Mouse (Mus musculus) thymus, postnatal 14 days (tissue): Measurements from ENCODE around the gene Itgav.

ENCODE experiments used
- DNase-seq: peaks from one replicate; pipeline ENCODE4 v3.0.0; 2021

Itgav gene

GRCm38 (mm10) chr2:83713946-83714345 is 10.3 kb upstream of the Itgav start:
- DNase-seq = no peak

DNA sequence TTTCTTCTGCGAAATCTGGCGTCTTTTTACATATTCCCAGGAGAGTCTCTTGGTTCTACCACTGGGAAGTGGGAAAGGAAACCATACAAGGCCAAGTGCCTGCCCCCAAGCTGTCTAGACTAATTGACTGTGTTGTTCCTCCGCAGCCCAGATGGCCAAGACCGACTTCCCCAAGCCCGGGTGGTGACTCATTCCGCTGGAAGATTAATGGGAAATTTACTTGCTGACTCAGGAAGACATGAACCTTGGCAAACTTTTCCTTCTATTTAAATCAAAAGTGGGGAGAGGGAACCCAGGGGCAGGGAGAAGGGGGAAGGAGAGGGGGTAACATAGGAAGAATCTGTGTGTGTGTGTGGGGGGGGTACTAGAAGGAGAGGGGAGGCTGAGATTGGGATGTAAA is 9.4 kb upstream of the Itgav start:
- DNase-seq = no peak

- no peak for DNase-seq
These were observed 5.9 kb upstream of the Itgav start for GRCm38 (mm10) chr2:83718341-83718740.

DNA sequence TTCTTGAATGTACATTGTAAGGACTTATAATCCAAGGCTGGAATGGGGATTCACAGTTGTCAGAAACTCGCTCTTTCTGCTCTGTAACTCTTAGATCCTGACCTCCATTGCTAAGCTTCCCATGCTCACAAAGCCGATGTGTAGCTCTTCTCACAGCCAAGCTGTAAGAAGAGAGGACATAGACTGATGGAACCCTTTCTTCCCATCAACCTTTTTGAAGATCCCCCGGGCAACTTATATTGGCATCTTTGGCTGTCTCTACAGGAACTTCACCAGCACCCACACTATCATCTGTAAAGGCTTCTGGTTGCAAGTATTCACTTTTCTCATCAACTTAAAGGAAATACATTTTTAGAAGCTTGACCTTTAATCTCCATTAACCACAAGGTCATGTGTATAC is 2.6 kb upstream of the Itgav start:
- DNase-seq = no peak

DNA sequence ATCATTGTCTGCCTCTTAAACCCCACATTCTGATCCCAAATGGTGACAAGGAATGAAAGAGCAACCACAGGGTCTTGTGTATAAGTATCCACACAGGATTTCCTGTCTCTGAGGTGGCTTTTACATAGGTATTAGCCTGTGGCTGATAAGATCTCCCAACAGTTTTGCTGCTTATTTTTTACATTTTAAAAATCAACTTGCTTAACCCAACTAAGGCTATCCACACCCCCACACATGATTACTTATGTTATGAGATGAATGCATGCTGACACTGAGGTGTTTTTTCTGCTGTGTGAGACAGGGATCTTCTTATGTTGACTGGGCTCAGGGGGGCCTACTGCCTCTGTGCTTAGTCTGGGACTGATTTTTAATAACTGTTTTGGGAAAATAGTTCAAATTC is 1.3 kb upstream of the Itgav start:
- no peak for DNase-seq

- no peak for DNase-seq
These were observed 851 bp upstream of the Itgav start for GRCm38 (mm10) chr2:83723346-83723745.

DNA sequence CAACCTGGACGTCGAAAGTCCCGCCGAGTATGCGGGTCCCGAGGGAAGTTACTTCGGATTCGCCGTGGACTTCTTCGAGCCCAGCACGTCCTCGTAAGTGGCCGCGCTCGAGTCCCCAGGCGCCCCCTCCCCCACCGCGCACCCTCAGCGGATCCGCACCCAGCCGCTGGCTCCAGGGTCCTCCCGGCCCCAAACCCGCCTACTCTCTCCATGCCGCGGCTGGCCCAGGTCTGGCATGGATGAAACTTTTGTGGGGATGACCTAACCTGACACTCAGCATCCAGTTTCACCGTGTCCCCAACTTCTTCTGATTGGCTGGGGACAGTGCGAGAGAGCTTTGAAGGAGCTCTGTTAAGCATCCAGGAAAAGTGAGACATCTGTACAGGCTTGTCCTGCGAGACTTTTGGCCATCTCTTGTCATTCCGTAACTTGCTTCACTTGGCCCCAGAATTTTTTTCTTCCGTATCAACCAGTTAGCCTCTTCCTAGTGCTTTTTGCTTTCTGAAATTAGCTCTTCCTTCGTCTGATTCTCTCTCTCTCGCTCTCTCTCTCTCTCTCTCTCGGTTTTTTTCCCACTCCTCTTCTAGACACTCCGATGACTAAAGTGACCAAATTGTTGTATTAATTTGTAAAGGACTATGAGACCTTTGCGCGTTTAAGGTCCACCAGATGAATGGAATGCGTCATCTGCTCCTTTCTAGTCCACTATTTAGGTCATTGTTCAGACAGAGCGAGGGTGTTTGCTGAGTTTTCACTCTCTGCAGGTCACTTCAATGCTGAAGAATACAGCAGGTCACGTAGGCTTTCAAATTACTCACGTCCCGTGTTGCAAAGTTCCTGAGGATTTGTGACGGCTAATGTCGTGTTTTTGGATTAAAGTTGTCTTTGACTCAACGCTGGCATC is 882 bp downstream of the Itgav start:
- peak; percentile 72 for DNase-seq

DNA sequence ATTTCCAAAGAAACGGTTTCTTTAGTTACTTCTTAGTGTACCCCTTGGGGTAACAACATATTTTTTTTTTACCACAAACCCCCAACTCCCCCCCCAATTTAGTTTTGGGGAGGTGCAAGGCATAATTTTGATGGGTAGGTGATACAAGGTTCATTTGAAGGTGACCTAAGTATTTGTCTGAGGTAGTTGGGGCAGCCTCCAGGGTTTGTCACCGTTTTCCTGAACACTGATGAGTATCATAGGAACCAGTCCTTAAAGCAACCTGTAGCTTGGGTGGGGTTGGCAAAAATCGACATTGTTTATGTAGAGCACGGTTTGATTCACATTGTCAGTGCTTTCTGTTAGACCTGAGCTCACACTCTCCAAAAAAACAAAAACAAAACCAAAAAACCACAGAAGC is 1.6 kb downstream of the Itgav start:
- no peak for DNase-seq

DNA sequence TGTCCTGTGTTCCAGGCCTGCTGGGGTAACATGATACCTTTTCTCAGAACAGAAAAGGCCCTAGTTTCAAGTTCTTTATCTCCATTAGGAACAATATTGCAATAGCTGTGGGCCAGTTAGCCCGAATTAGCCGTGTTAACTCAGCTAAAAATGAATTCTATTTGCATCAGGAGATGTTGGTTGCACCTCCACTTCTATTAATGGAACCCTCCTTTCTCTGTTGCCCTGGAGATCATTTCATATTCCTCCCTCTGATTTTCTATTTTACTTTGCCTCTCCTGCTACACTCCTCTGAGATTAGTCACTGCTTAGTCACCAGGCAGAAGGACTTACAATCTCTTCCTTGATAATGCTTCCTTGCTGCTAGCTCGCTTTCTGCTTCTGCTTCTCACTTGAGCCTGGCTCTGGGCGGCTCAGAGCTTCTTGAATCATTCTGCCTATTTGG is 4.1 kb downstream of the Itgav start:
- no peak for DNase-seq

DNA sequence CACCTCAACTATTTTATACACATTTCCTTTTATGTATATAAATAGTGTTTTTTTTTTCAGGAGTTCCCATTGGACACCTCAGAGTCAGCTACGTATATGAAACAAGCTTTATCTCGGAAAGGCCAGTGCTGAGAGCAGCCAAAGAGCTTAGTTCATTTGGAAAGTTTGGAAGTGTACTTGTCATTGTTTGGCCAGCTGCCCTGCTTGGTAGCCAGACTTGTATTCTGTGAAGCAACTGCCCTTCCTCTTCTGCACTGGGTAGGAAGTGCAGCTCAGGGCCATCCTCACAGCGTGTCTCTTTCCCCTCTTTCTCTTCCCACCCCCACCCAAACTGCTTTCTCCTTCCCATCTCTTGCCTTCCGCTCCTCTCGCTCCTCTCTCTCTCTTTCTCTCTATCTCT is 5.1 kb downstream of the Itgav start:
- DNase-seq = no peak

DNA sequence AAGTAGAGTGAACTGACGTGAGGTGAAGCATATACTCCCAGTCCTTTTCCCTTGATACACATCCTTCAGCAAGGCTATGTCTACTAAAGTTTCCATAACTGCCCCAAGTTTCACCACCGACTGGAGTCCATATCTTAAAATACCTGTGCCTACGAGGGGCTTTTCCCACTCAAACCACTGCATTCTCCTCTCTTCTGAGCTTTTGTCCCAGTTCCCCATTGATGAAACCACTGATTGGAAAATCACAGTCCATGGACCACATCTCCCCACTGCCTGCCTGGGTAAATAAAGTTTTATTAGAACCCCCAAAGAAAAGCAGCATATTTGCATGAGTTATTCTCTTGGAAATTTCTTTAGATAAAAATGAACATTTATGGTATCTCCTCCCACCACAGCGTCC is 8.7 kb downstream of the Itgav start:
- DNase-seq = no peak

GRCm38 (mm10) chr2:83733981-83734393 is 9.8 kb downstream of the Itgav start:
- no peak for DNase-seq

- DNase-seq = no peak
These were observed 11.1 kb downstream of the Itgav start for GRCm38 (mm10) chr2:83735276-83735675.

- no peak for DNase-seq
These were observed 12.6 kb downstream of the Itgav start for GRCm38 (mm10) chr2:83736836-83737235.

- no peak for DNase-seq
These were observed 14.5 kb downstream of the Itgav start for GRCm38 (mm10) chr2:83738586-83739251.

GRCm38 (mm10) chr2:83739461-83740124 is 15.4 kb downstream of the Itgav start:
- no peak for DNase-seq

GRCm38 (mm10) chr2:83740601-83741031 is 16.4 kb downstream of the Itgav start:
- no peak for DNase-seq

DNA sequence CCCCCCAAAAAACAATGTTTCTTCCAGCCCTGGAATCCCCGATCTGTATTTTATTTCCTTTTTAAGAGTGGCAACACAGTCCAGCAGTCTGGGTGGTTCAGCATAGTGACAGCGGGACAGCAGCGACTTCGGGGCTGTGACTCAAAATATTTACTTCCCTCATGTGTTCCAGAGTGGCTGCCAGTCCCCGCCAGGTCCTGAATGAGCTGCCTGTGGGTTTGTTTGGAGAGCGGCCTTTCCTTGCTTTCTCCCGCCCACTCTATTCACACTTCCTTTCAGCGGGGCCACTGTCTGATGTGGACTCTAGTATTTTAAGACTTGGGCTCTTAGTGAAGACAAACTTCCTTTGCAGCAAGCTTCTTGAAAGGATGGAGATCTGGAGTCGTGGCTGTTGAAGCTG is 18.0 kb downstream of the Itgav start:
- DNase-seq = no peak

GRCm38 (mm10) chr2:83742836-83743235 is 18.6 kb downstream of the Itgav start:
- DNase-seq = no peak

GRCm38 (mm10) chr2:83744276-83744952 is 20.2 kb downstream of the Itgav start:
- no peak for DNase-seq

DNA sequence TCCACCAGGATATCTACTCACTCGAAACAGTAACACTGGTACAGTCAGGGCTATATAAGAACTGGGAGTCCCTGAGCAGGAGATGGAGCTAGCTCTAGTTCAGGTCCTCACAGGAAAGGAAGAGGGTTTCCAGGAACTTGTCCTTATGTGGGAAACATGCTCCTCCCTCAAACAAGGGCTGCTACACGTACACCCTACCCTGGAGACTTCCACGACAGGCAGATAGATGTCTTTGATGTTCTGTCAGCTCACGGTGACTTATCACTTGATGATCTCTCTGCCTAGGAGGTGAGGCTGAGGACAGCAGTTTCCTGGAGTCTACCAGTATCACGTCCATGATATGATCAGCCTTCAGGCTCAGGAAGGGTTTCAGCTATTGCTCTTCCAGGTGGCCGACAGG is 21.1 kb downstream of the Itgav start:
- DNase-seq = no peak

DNA sequence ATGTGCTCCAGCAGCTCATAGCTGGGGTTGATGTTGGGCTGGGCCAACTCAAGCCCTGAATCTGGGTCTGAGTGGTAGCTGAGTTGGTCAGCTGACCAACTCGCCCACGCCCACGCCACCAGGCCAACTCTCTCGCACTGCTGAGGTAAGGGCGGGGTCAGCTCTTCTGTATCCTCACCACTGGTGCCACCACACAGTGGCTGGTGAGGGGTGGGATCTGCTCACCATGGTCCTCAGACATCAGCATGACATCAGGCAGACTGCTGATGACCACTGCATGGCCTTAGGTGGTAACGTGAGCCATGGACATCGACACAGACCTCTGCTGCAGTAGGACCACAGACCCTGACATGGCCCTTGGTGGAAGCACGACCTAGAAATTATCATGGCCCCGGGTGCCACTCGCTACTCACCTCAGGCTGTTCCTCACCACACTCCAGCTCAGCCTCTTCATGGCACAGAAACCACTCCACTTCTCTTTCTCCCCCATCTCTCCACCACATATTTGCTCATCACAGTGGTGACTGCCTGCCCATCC is 24.5 kb downstream of the Itgav start:
- DNase-seq = no peak

DNA sequence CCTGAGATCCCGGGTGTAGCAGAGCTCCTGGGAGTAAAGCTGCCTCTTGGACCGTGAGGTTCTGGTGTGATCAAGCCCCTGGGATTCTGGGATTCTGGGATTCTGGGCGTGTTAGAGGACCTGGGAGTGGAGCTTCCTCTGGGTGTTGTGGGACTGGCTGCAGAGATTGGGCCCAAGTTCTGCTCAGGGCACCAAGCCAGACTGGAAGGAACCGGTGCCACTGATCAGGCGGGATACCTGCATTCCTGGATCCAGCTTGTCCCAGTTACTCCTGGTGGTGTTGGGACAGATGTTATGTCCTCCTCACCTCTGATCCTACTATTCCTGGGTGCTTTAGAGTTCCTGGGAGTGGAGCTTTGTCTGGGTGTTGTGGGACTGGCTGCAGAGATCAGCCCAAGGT is 28.8 kb downstream of the Itgav start:
- no peak for DNase-seq
